Mouse (Mus musculus): ENCODE results near the gene Ipmk.

GRCm38 (mm10) chr10:71349290-71349689 is 1.7 kb downstream of the Ipmk start:
- TF ChIP-seq CTCF (IDR thresholded peaks at IDR 0.05; ENCODE audit: borderline replicate concordance, insufficient read depth, low read length) (no peak), POLR2A (IDR thresholded peaks at IDR 0.05; ENCODE audit: low read depth, low read length) (no peak)

All from embryonic fibroblast, embryonic 13.5 days (primary cell).